10 mouse cellular contexts compared by ENCODE assay signal in the genomic region with DNA sequence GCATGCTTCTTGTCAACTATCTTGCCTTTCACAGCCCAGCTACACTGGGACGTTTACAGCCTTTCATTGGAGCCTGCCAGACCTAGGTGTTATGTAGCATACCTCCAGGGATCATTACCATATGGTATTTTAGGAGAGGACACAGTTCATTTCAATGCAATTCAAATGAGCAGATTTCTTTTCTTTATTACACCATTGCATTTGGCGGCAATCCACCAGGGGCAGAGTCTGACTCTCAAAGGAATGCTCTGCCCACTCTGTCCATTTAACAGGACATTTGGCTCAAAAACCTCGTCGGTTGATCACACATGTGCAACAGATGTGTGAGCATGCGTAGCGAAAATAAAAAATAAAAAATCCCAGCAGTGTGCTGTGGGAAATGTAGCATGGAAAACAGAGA.
DNase-seq lines count a peak whose midpoint lies in the region; ATAC-seq lines count a peak whose summit lies in the region.
"Had no signal": no experiment of that assay in that cellular context is flagged by ENCODE, and none has a peak within 500 bp of the region (broad histone marks: within the 10 kb centered on the region; RNA-seq: fewer than 3 reads in every experiment).

No protein-coding gene starts in this region.

- peak; percentile 85 for ATAC-seq in forebrain, embryonic 15.5 days (replicated peaks)
- no peak; the same call in 1 of the 2 replicates for ATAC-seq in forebrain, embryonic 12.5 days (ENCODE audit: low FRiP score)
- ATAC-seq in midbrain, embryonic 11.5 days (ENCODE audit: low FRiP score), result peak; percentile 50; the same call in 1 of the 2 replicates
- ATAC-seq in midbrain, embryonic 15.5 days (replicated peaks), result no peak
- 0 out of 2 replicates have a peak, but pooled peaks have one; percentile 34 for ATAC-seq in kidney, embryonic 14.5 days (ENCODE audit: low FRiP score, low TSS enrichment)
- no peak for ATAC-seq in monocyte, adult 5-6 weeks (replicated peaks; ENCODE audit: insufficient number of reproducible peaks, low FRiP score, low TSS enrichment, poor library complexity, severe bottlenecking)
- ATAC-seq in intestine, embryonic 15.5 days, result no peak

- WGBS in forebrain, embryonic 15.5 days, result 28% methylated on average over 6 of the region's 6 CpGs
- 56% methylated on average over 6 of the region's 6 CpGs for WGBS in forebrain, embryonic 12.5 days
- WGBS in midbrain, embryonic 11.5 days, result 64% methylated on average over 6 of the region's 6 CpGs
- 38% methylated on average over 6 of the region's 6 CpGs for WGBS in midbrain, embryonic 15.5 days
- 49% methylated on average over 6 of the region's 6 CpGs for WGBS in kidney, embryonic 14.5 days
- 71% methylated on average over 6 of the region's 6 CpGs for WGBS in intestine, embryonic 15.5 days

- peaks cover 10% of the 10 kb centered on the region for H3K4me1 ChIP-seq in forebrain, embryonic 15.5 days
- no peaks in the 10 kb centered on the region for H3K4me1 ChIP-seq in forebrain, embryonic 12.5 days
- H3K4me1 ChIP-seq in midbrain, embryonic 11.5 days (ENCODE audit: control insufficient read depth, insufficient read depth, low read length), result no peaks in the 10 kb centered on the region
- H3K4me1 ChIP-seq in midbrain, embryonic 15.5 days, result no peaks in the 10 kb centered on the region
- peaks cover 17% of the 10 kb centered on the region; the same call in 1 of the 2 replicates for H3K4me1 ChIP-seq in kidney, embryonic 14.5 days (ENCODE audit: control insufficient read depth, insufficient read depth, low read length)
- H3K4me1 ChIP-seq in intestine, embryonic 15.5 days (replicated peaks), result no peaks in the 10 kb centered on the region

- DNase-seq in midbrain, embryonic 11.5 days (ENCODE audit: low spot score, missing footprints), result no peak
- DNase-seq in lung, postnatal 36 days, result peak; percentile 30
- DNase-seq: thymus, postnatal 36 days had no signal

- 0 out of 2 replicates have a peak overlapping the region, but pooled peaks have one; percentile 5 for H3K4me2 ChIP-seq in forebrain, embryonic 15.5 days (replicated peaks)
- H3K4me2 ChIP-seq in forebrain, embryonic 12.5 days, result no peak overlapping the region
- no peak overlapping the region for H3K4me2 ChIP-seq in midbrain, embryonic 11.5 days
- no peak overlapping the region for H3K4me2 ChIP-seq in midbrain, embryonic 15.5 days
- H3K4me2 ChIP-seq in kidney, embryonic 14.5 days (replicated peaks; ENCODE audit: low read depth, low read length), result no peak overlapping the region
- no peak overlapping the region for H3K4me2 ChIP-seq in intestine, embryonic 15.5 days (replicated peaks)
- H3K4me2 ChIP-seq: neural tube, embryonic 13.5 days had no signal

- H3K9ac ChIP-seq in forebrain, embryonic 15.5 days (replicated peaks), result no peak overlapping the region
- H3K9ac ChIP-seq in forebrain, embryonic 12.5 days, result no peak overlapping the region
- no peak overlapping the region for H3K9ac ChIP-seq in midbrain, embryonic 11.5 days (ENCODE audit: low read length)
- no peak overlapping the region for H3K9ac ChIP-seq in midbrain, embryonic 15.5 days
- H3K9ac ChIP-seq in kidney, embryonic 14.5 days (ENCODE audit: low read depth, low read length), result no peak overlapping the region
- no peak overlapping the region for H3K9ac ChIP-seq in intestine, embryonic 15.5 days
- H3K9ac ChIP-seq: neural tube, embryonic 13.5 days had no signal

- no peak overlapping the region for H3K27ac ChIP-seq in forebrain, embryonic 15.5 days (replicated peaks)
- no peak overlapping the region for H3K27ac ChIP-seq in forebrain, embryonic 12.5 days
- no peak overlapping the region for H3K27ac ChIP-seq in midbrain, embryonic 11.5 days (ENCODE audit: low read depth, low read length)
- H3K27ac ChIP-seq in midbrain, embryonic 15.5 days, result no peak overlapping the region
- no peak overlapping the region for H3K27ac ChIP-seq in kidney, embryonic 14.5 days (ENCODE audit: low read depth, low read length)
- no peak overlapping the region for H3K27ac ChIP-seq in intestine, embryonic 15.5 days
- H3K27ac ChIP-seq: neural tube, embryonic 13.5 days had no signal

- no peak overlapping the region for H3K4me3 ChIP-seq in forebrain, embryonic 15.5 days
- no peak overlapping the region for H3K4me3 ChIP-seq in forebrain, embryonic 12.5 days (replicated peaks)
- no peak overlapping the region for H3K4me3 ChIP-seq in midbrain, embryonic 11.5 days (ENCODE audit: low read depth, low read length)
- no peak overlapping the region for H3K4me3 ChIP-seq in midbrain, embryonic 15.5 days
- no peak overlapping the region for H3K4me3 ChIP-seq in kidney, embryonic 14.5 days (ENCODE audit: low read length)
- H3K4me3 ChIP-seq in intestine, embryonic 15.5 days (replicated peaks), result no peak overlapping the region
- H3K4me3 ChIP-seq: neural tube, embryonic 13.5 days had no signal

- H3K27me3 ChIP-seq in forebrain, embryonic 15.5 days, result no peaks in the 10 kb centered on the region
- H3K27me3 ChIP-seq in forebrain, embryonic 12.5 days, result no peaks in the 10 kb centered on the region
- no peaks in the 10 kb centered on the region for H3K27me3 ChIP-seq in midbrain, embryonic 11.5 days (ENCODE audit: control insufficient read depth, insufficient read depth, low read length)
- no peaks in the 10 kb centered on the region for H3K27me3 ChIP-seq in midbrain, embryonic 15.5 days (replicated peaks)
- H3K27me3 ChIP-seq in kidney, embryonic 14.5 days (ENCODE audit: control insufficient read depth, insufficient read depth, low read length), result no peaks in the 10 kb centered on the region
- no peaks in the 10 kb centered on the region for H3K27me3 ChIP-seq in intestine, embryonic 15.5 days (replicated peaks)
- H3K27me3 ChIP-seq: neural tube, embryonic 13.5 days had no signal

- no peaks in the 10 kb centered on the region for H3K9me3 ChIP-seq in forebrain, embryonic 15.5 days
- no peaks in the 10 kb centered on the region for H3K9me3 ChIP-seq in forebrain, embryonic 12.5 days
- no peaks in the 10 kb centered on the region for H3K9me3 ChIP-seq in midbrain, embryonic 11.5 days (ENCODE audit: control insufficient read depth, low read length)
- H3K9me3 ChIP-seq in midbrain, embryonic 15.5 days, result no peaks in the 10 kb centered on the region
- H3K9me3 ChIP-seq in kidney, embryonic 14.5 days (ENCODE audit: control insufficient read depth, low read length), result no peaks in the 10 kb centered on the region
- no peaks in the 10 kb centered on the region for H3K9me3 ChIP-seq in intestine, embryonic 15.5 days
- H3K9me3 ChIP-seq: neural tube, embryonic 13.5 days had no signal

- no peaks in the 10 kb centered on the region for H3K36me3 ChIP-seq in forebrain, embryonic 15.5 days
- H3K36me3 ChIP-seq in forebrain, embryonic 12.5 days (replicated peaks), result no peaks in the 10 kb centered on the region
- no peaks in the 10 kb centered on the region for H3K36me3 ChIP-seq in midbrain, embryonic 11.5 days (ENCODE audit: control insufficient read depth, insufficient read depth, low read length)
- no peaks in the 10 kb centered on the region for H3K36me3 ChIP-seq in midbrain, embryonic 15.5 days (replicated peaks)
- no peaks in the 10 kb centered on the region for H3K36me3 ChIP-seq in kidney, embryonic 14.5 days (ENCODE audit: control insufficient read depth, insufficient read depth, low read length)
- no peaks in the 10 kb centered on the region for H3K36me3 ChIP-seq in intestine, embryonic 15.5 days
- H3K36me3 ChIP-seq: neural tube, embryonic 13.5 days had no signal

Comparison
In these comparisons a context has a peak if more than half of its experiments do, and no peak if none do; other contexts are left out.
1. ATAC-seq: peak in forebrain, embryonic 15.5 days (single experiment), midbrain, embryonic 11.5 days (single experiment) and kidney, embryonic 14.5 days (single experiment); none in forebrain, embryonic 12.5 days (single experiment), midbrain, embryonic 15.5 days (single experiment), monocyte, adult 5-6 weeks (single experiment) and intestine, embryonic 15.5 days (single experiment).